Mouse (Mus musculus): ENCODE measurements around the gene Dock2.

DNA sequence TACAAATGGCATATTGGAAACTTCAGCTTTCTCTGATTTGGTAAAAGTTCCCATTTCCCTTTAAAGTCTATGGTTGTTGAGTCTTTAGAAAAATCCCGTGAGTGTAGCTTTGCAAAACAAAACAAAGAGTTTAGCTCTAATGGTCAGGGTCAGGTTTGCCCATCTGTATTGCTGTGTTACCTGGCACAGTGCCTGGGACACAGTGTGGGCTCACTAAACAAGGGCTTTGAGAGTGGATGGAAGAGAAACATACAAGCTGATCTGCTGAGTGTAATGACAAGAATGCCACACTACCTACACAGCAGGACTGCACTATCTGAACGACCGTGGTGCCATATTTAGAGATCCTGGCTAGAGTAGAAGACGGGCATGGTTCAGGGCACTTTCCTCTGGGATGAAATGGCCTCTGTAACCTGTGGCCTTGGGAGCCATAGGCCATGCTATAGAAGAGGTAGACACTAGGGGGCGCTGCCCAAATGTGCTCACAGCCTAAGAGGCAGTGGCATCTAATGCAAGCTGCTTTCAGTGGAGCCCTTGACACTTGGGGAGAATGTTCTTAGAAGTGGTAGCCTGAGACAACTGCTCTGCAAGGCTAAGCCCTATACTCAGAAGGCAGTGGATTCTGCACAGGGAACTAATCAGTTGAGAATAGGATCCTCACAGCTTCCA lies 547.5 kb downstream of the Dock2 start:
- no peak for TF ChIP-seq E2F4 (IDR thresholded peaks at IDR 0.05; ENCODE audit: insufficient replicate concordance, low read depth, low read length)
- TF ChIP-seq POLR2A (IDR thresholded peaks at IDR 0.05; ENCODE audit: low read depth, low read length), result no peak
- no peak for TF ChIP-seq ZNF384 (IDR thresholded peaks at IDR 0.05; ENCODE audit: low read depth, low read length)
- TF ChIP-seq CTCF (conservative IDR thresholded peaks at IDR 0.05 in 1 of 2, IDR thresholded peaks at IDR 0.05 in 1 of 2; ENCODE audit: low read depth in 2 of 2, low read length in 2 of 2), result peak; percentile 79 to 90
